Mouse (Mus musculus) lung, adult 2 months (tissue): ENCODE measurements at regions not wholly inside any gene's neighbourhood (a gene's known extent, or its start where the extent isn't known, plus 50 kb on each side); places are given as distances from the start of the nearest gene placed in this dataset.

Source experiments
- DNase-seq: peaks from one replicate; pipeline ENCODE4 v3.0.0; 2022
- H3K4me1 ChIP-seq: fragments of 200-500 bp; 2 replicates; pipeline ENCODE4 v1.6.1; 2011; ENCODE audit warnings: low read length; ENCODE audit not compliant: control insufficient read depth, insufficient read depth
- H3K4me3 ChIP-seq: fragments of 200-500 bp; replicated peaks from 2 replicates; pipeline ENCODE3; 2011; ENCODE audit warnings: low read depth, mild to moderate bottlenecking, control low read depth, low read length; ENCODE audit errors: extremely low read depth
- CTCF ChIP-seq: fragments of 200-500 bp; IDR thresholded peaks from 2 replicates; pipeline ENCODE4 v1.5.1; 2011; ENCODE audit warnings: mild to moderate bottlenecking, low read length, control low read depth; ENCODE audit not compliant: insufficient read depth
- POLR2A ChIP-seq: fragments of 200-500 bp; IDR thresholded peaks from 2 replicates; pipeline ENCODE4 v1.6.1; 2011; ENCODE audit warnings: low read depth, mild to moderate bottlenecking, control low read depth, low read length, borderline replicate concordance; ENCODE audit errors: extremely low read depth
- WGBS: fragments of 180-500 bp; shearing (Covaris S2); methylation state at CpG from one replicate; pipeline ENCODE4 v1.1.7; 2018; 5-methylcytosine and 5-hydroxymethylcytosine counted together

- no peak for DNase-seq
- Histone ChIP-seq H3K4me3 (no peak overlapping the region), H3K4me1 (no peaks in the 10 kb centered on the region; the same call in 1 of the 2 replicates)
- TF ChIP-seq POLR2A (no peak), CTCF (no peak)
- WGBS: 85% methylated on average over 9 of the region's 9 CpGs
Measured at GRCm38 (mm10) chr9:67165486-67165885, 116.3 kb upstream of the Tpm1 start.

GRCm38 (mm10) chr9:67163746-67164145 lies 114.5 kb upstream of the Tpm1 start:
- H3K4me1 ChIP-seq: no peaks in the 10 kb centered on the region
- H3K4me3 ChIP-seq: no peak overlapping the region
- WGBS: 44% methylated on average over 6 of the region's 6 CpGs
- TF ChIP-seq POLR2A (no peak), CTCF (no peak)
- no peak for DNase-seq

DNA sequence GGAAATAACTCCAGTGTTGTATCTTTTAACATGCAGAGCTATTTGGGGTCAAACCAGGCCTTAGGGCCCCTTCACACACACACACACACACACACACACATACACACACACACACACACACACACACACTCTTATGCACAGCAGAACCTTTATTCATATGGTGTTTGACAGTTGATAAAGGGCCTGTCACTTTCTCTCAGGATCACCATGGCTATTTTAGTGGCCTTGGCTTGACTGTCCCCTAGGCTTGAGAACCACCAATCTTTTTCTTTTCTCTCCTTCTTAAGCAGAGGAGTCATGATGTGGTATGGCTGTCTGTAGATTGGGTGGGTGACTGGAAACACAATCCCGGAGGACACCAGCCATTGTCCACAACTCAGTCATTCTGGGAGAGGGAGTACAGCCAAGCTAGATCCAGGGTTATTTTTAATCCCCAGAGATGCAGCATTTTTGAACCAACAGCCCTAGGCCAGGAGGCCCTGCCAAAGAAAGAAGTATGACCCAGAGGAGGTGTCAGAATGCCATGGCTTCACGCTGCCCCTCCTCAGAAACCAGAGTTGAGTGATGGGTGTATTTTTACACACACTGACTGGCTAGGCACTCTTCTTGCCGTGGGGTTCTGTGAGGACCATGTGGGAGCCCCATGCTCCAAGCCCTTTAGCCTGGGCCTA lies 111.7 kb upstream of the Tpm1 start:
- Histone ChIP-seq H3K4me3 (no peak overlapping the region), H3K4me1 (no peaks in the 10 kb centered on the region)
- DNase-seq: no peak
- WGBS: 63% methylated on average over 3 of the region's 3 CpGs
- no peak for TF ChIP-seq POLR2A
- no peak for TF ChIP-seq CTCF

GRCm38 (mm10) chr9:67160350-67160749 lies 111.1 kb upstream of the Tpm1 start:
- TF ChIP-seq POLR2A: no peak
- TF ChIP-seq CTCF: no peak
- 82% methylated on average over 5 of the region's 5 CpGs for whole genome bisulfite sequencing
- DNase-seq: no peak
- Histone ChIP-seq H3K4me1 (no peaks in the 10 kb centered on the region), H3K4me3 (no peak overlapping the region)

- TF ChIP-seq POLR2A: no peak
- peak; percentile 64 for TF ChIP-seq CTCF
- 61% methylated on average over 3 of the region's 3 CpGs for WGBS
- DNase-seq: peak; percentile 31
- H3K4me1 ChIP-seq: peaks cover 2% of the 10 kb centered on the region; the same call in 1 of the 2 replicates
- H3K4me3 ChIP-seq: no peak overlapping the region
Measured at GRCm38 (mm10) chr9:67156590-67157259, 107.5 kb upstream of the Tpm1 start.

DNA sequence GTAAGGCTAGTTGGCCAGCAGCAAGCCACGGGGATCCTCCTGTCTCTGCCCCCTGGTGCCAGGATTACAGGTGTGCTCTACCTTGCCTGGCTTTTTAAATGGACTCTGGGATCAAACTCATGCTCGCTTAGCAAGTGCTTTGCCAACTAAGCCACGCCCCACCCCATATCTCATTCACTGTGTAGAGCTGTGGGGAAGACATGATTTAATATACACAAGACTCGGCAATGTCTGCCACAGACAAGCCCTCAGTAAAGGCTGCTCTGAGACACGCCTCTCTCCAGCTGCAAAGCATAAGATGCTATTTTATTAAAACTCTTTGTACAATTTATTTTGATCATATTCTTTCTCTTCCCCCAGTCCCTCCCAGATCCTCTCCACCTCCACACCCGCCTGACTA lies 104.9 kb upstream of the Tpm1 start:
- Histone ChIP-seq H3K4me3 (no peak overlapping the region), H3K4me1 (peaks cover 3% of the 10 kb centered on the region; the same call in 1 of the 2 replicates)
- 73% methylated on average over 6 of the region's 6 CpGs for WGBS
- DNase-seq: no peak
- TF ChIP-seq CTCF (no peak), POLR2A (no peak)

DNA sequence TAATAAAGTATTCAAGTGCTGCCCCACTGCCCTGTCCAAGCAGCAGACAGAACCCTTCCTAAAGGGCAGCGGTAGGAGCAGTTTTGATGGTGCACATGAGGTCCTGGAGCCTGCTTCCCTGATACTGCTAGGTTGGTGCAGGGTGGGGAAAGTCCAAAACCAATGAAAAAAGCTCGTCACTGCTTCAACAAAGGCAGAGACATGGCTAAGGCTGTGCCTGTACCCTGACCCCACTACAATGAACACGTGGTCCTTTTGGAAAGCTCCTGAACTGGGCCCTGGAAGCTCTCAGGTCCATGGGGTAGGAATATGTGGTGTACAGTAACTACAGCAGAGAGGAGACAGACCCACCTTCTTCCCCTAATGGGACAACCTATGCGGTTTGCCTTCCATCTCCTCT lies 104.1 kb upstream of the Tpm1 start:
- H3K4me3 ChIP-seq: no peak overlapping the region
- 84% methylated on average over 4 of the region's 4 CpGs for WGBS
- no peak for DNase-seq
- TF ChIP-seq CTCF (no peak), POLR2A (no peak)
- H3K4me1 ChIP-seq: peaks cover 3% of the 10 kb centered on the region; the same call in 1 of the 2 replicates

DNA sequence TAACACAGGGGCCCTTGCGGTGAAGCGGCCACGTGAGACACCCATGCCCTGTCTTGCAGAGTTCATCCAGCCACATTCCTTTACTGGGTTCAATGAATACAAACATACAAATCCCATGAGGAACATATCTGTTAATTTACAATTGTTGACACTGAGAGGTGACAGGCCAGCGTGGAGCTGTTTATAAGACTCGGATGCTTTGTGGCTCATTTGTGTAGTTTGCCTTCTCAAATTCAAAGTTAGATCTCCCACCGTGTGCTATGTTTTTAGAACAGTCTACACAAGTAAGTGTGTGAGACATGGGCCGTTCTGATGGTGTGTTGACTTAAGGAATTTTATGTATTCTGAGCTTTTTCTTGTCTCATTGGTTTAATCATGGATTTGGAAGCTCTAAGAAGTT lies 98.5 kb upstream of the Tpm1 start:
- TF ChIP-seq POLR2A (no peak), CTCF (no peak)
- no peak for DNase-seq
- peaks cover 3% of the 10 kb centered on the region; the same call in 1 of the 2 replicates for H3K4me1 ChIP-seq
- no peak overlapping the region for H3K4me3 ChIP-seq
- 62% methylated on average over 7 of the region's 7 CpGs for WGBS

DNA sequence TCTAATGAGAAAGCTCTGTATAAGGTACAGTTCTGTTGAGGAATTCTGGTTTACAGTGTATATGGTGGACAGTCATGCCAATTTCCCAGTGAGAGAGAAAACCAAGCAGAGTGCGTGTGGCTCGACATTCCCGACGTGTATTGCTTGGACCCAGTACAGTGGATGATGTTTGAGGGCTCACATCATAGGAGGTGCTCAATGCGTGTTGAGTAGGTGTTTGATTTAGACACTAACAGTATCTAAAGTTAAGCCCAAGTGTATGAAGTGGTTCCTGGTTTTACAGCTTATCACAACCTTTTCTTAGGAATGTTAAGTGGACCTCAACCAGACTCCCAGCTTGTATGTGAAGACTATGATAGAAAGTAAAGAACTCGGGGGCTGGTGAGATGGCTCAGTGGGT lies 96.2 kb upstream of the Tpm1 start:
- DNase-seq: no peak
- WGBS: 81% methylated on average over 6 of the region's 6 CpGs

DNA sequence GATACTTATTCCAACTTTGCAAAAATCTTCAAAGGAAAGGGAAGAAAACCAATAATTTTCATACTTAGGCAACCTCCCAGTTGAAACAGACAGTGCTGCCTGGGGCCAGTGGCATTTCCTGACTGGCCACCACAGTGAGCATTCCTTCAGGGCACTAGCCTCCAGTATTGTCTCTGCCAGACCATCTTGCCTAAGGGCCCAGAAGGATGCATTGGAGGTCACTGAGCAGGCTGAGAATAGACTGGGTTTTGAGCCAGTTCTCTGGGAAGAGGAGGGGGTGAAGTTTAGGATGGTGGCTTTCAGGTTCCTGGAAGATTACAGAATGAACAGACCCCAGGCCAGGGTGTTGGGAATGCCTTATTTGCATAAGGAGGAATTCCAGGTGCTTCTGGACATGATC lies 95.3 kb upstream of the Tpm1 start:
- Histone ChIP-seq H3K4me1 (no peaks in the 10 kb centered on the region), H3K4me3 (no peak overlapping the region)
- TF ChIP-seq CTCF: no peak
- TF ChIP-seq POLR2A: no peak
- no peak for DNase-seq

More for the DNA sequence above, 96.2 kb upstream of the Tpm1 start:
- Histone ChIP-seq H3K4me3 (no peak overlapping the region), H3K4me1 (no peaks in the 10 kb centered on the region)
- no peak for TF ChIP-seq CTCF
